Mouse (Mus musculus) mature B cell (primary cell): ENCODE results near the gene Rfesd.

Experiments
- in situ Hi-C: fragments of 300-500 bp; cut with MboI; formaldehyde crosslinking; loops from 2 replicates; pipeline ENCODE4 v1.14.3; 2019

Rfesd gene

GRCm38 (mm10) chr13:75981901-75982300 is 36.6 kb downstream of the Rfesd start:
- in situ Hi-C loops = no loop called here

- in situ Hi-C loops = no loop called here
These were observed 41.9 kb downstream of the Rfesd start for GRCm38 (mm10) chr13:75976649-75977048.

- in situ Hi-C loops = no loop called here
These were observed 42.3 kb downstream of the Rfesd start for GRCm38 (mm10) chr13:75976218-75976617.

GRCm38 (mm10) chr13:75975629-75976028 is 42.9 kb downstream of the Rfesd start:
- in situ Hi-C loops = no loop called here

GRCm38 (mm10) chr13:75974481-75974880 is 44.0 kb downstream of the Rfesd start:
- in situ Hi-C loops = no loop called here

- in situ Hi-C loops = no loop called here
These were observed 51.7 kb downstream of the Rfesd start, which contains the start of gene Spata9 for GRCm38 (mm10) chr13:75966850-75967249. Gene Spata9, plus strand, starts transcription at chr13:75967150.

- in situ Hi-C loops = no loop called here
These were observed 63.0 kb downstream of the Rfesd start for GRCm38 (mm10) chr13:75955357-75955992.
